Mouse (Mus musculus) intestine, postnatal 0 days (tissue): ENCODE results near the gene Pet117. TPM values are rescaled to one million over a fixed set of nuclear protein-coding genes. Genes with fewer than 3 reads are reported as not detected.

Experiments
- ATAC-seq: fragments of 200-750 bp; cut with Nextera tagmentation; 2 replicates; pipeline ENCODE4 v1.8.0; 2017; ENCODE audit warnings: mild to moderate bottlenecking, moderate TSS enrichment, moderate library complexity
- H3K27ac ChIP-seq: fragments of 300-500 bp; sonication (generic); 2 replicates; pipeline ENCODE4 v1.5.1; 2014; ENCODE audit warnings: mild to moderate bottlenecking, low read depth, low read length, moderate library complexity
- H3K27me3 ChIP-seq: fragments of 300-500 bp; sonication (generic); replicated peaks from 2 replicates; pipeline ENCODE4 v1.6.1; 2014; ENCODE audit warnings: low read length, mixed read lengths; ENCODE audit not compliant: control insufficient read depth, insufficient read depth
- H3K36me3 ChIP-seq: fragments of 300-500 bp; sonication (generic); 2 replicates; pipeline ENCODE4 v1.6.1; 2014; ENCODE audit warnings: mild to moderate bottlenecking, moderate library complexity; ENCODE audit not compliant: control insufficient read depth, insufficient read depth
- H3K4me1 ChIP-seq: fragments of 300-500 bp; sonication (generic); replicated peaks from 2 replicates; pipeline ENCODE4 v1.6.1; 2014; ENCODE audit warnings: antibody characterized with exemption, low read length, mixed read lengths; ENCODE audit not compliant: control insufficient read depth, insufficient read depth
- H3K4me2 ChIP-seq: fragments of 300-500 bp; sonication (generic); replicated peaks from 2 replicates; pipeline ENCODE4 v1.6.1; 2014; ENCODE audit warnings: low read depth, mild to moderate bottlenecking, moderate library complexity
- H3K4me3 ChIP-seq: fragments of 300-500 bp; sonication (generic); 2 replicates; pipeline ENCODE4 v1.5.1; 2014; ENCODE audit warnings: low read depth, low read length
- H3K9ac ChIP-seq: fragments of 300-500 bp; sonication (generic); 2 replicates; pipeline ENCODE4 v1.6.1; 2014; ENCODE audit warnings: mild to moderate bottlenecking, low read depth, low read length
- H3K9me3 ChIP-seq: fragments of 300-500 bp; sonication (generic); 2 replicates; pipeline ENCODE4 v1.6.1; 2016; ENCODE audit warnings: mixed run types; ENCODE audit not compliant: control insufficient read depth
- CTCF ChIP-seq: sonication (generic); IDR thresholded peaks from 2 replicates; pipeline ENCODE4 v1.5.1; 2016; ENCODE audit warnings: low read depth, mild to moderate bottlenecking, control low read depth, antibody characterized with exemption, moderate library complexity
- WGBS: fragments of 180-500 bp; shearing (Covaris S2); extraction: QIAGEN DNeasy Blood & Tissue Kit; methylation state at CpG from one replicate; pipeline ENCODE4 v1.1.7; 2014; 5-methylcytosine and 5-hydroxymethylcytosine counted together
- polyA plus RNA-seq: library from polyadenylated mRNA; unstranded; fragments of >200 nt; fragmentation: Nextera tagmentation; extraction: Ambion mirVana; gene quantifications from 2 replicates; pipeline ENCODE4 v1.2.1, GENCODE M21; 2015

Pet117 gene
- polyA plus RNA-seq, 1 experiment from 2014 or later = 8.0 TPM

GRCm38 (mm10) chr2:144422094-144422675 is 53.4 kb downstream of the Pet117 start:
- no peaks in the 10 kb centered on the region for H3K36me3 ChIP-seq
- no peak for ATAC-seq
- 69% methylated on average over 10 of the region's 10 CpGs for WGBS
- no peak for TF ChIP-seq CTCF
- H3K9ac ChIP-seq = no peak overlapping the region
- no peak overlapping the region for H3K4me2 ChIP-seq
- H3K9me3 ChIP-seq = no peaks in the 10 kb centered on the region
- no peaks in the 10 kb centered on the region for H3K27me3 ChIP-seq
- H3K4me3 ChIP-seq = no peak overlapping the region
- no peak overlapping the region for H3K27ac ChIP-seq
- no peaks in the 10 kb centered on the region for H3K4me1 ChIP-seq

Other genes starting within 250 kb of the Pet117 start
- gene Mgme1, start 98.3 kb upstream of the Pet117 start, polyA plus RNA-seq = 8.8 and 9.6 TPM in 2 replicates
- gene Snx5, start 98.1 kb upstream of the Pet117 start, polyA plus RNA-seq = 116 and 123 TPM in 2 replicates
- gene Ovol2, start 36.9 kb upstream of the Pet117 start, polyA plus RNA-seq = 7.5 and 7.9 TPM in 2 replicates
- 34.9 and 40.9 TPM in 2 replicates for gene Kat14, start within 50 bp of the Pet117 start, polyA plus RNA-seq
- 0.30 and 0.47 TPM in 2 replicates for gene Dzank1, start 158.4 kb downstream of the Pet117 start, polyA plus RNA-seq
- 6.7 and 8.1 TPM in 2 replicates for gene Polr3f, start 158.7 kb downstream of the Pet117 start, polyA plus RNA-seq
- 17.6 and 18.3 TPM in 2 replicates for gene Rbbp9, start 181.9 kb downstream of the Pet117 start, polyA plus RNA-seq
- gene Sec23b, start 187.2 kb downstream of the Pet117 start, polyA plus RNA-seq = 69.1 and 72.4 TPM in 2 replicates
- gene Smim26, start 225.1 kb downstream of the Pet117 start, polyA plus RNA-seq = 48.0 and 51.8 TPM in 2 replicates
- 31.6 and 32.6 TPM in 2 replicates for gene Dtd1, start 230.9 kb downstream of the Pet117 start, polyA plus RNA-seq